Mouse (Mus musculus): ENCODE measurements around the gene Sat1.

GRCm38 (mm10) chrX:155215501-155216248, 574 bp downstream of the Sat1 start:
- TF ChIP-seq POLR2A (IDR thresholded peaks at IDR 0.05; ENCODE audit: low read depth, low read length) (no peak), CTCF (IDR thresholded peaks at IDR 0.05; ENCODE audit: extremely low read depth, insufficient read length, insufficient replicate concordance, low read depth, low read length) (no peak)
